In the genomic region with DNA sequence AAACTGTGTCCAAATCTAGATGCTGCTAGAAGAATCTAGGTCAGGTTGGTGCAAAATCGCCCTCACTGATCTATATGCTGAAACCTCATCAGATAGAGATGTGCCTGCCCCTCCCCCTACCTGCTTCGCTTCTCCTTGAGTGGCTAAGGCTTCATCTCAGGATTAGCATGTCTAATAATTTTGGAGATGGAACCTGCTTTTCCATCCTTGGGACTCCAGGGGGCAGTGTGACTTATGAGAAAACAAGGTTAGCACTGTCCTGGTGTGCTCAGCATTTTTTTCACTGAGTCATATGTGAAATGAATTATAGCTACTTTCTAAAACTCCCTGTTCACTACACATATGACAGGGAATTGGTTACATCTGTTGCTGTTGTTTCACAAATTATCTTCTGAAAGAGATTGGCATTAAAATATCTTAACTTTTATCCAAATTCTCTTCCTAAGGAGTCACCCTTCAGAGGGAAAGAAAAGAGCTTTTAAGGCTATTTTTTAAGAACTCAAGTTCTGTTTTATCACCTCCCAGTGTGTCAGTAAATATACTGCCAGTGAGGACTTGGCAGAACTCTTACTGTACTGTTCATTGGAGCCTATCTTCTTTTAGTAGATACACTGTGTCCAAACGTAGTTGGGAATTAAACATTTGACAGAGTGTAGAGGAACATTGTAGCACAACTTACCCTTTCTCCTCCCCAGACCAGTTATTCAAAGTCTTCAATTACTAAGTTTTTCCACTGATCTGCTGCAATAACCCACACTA, we compare ENCODE assay signal across 9 mouse cellular contexts.
DNase-seq lines count a peak whose midpoint lies in the region; ATAC-seq lines count a peak whose summit lies in the region.
"Had no signal": no experiment of that assay in that cellular context is flagged by ENCODE, and none has a peak within 500 bp of the region (broad histone marks: within the 10 kb centered on the region; RNA-seq: fewer than 3 reads in every experiment).

No protein-coding gene starts in this region.

- no peak overlapping the region for H3K4me3 ChIP-seq in neural tube, embryonic 15.5 days (replicated peaks)
- H3K4me3 ChIP-seq in intestine, embryonic 16.5 days (ENCODE audit: low read length), result no peak overlapping the region
- no peak overlapping the region for H3K4me3 ChIP-seq in midbrain, embryonic 13.5 days (replicated peaks)

- 39% methylated on average over 3 of the region's 3 CpGs for WGBS in neural tube, embryonic 15.5 days
- 47% methylated on average over 3 of the region's 3 CpGs for WGBS in intestine, embryonic 16.5 days
- WGBS in midbrain, embryonic 13.5 days, result 46% methylated on average over 3 of the region's 3 CpGs

- H3K9me3 ChIP-seq in neural tube, embryonic 15.5 days (replicated peaks), result no peaks in the 10 kb centered on the region
- no peaks in the 10 kb centered on the region for H3K9me3 ChIP-seq in intestine, embryonic 16.5 days (ENCODE audit: control insufficient read depth, low read length)
- no peaks in the 10 kb centered on the region for H3K9me3 ChIP-seq in midbrain, embryonic 13.5 days

- H3K27me3 ChIP-seq in neural tube, embryonic 15.5 days (replicated peaks), result no peaks in the 10 kb centered on the region
- no peaks in the 10 kb centered on the region for H3K27me3 ChIP-seq in intestine, embryonic 16.5 days (replicated peaks; ENCODE audit: control insufficient read depth, insufficient read depth, low read length)
- H3K27me3 ChIP-seq in midbrain, embryonic 13.5 days, result no peaks in the 10 kb centered on the region

- H3K9ac ChIP-seq in neural tube, embryonic 15.5 days (replicated peaks), result no peak overlapping the region
- no peak overlapping the region for H3K9ac ChIP-seq in intestine, embryonic 16.5 days (ENCODE audit: low read depth, low read length)
- no peak overlapping the region for H3K9ac ChIP-seq in midbrain, embryonic 13.5 days (replicated peaks)

- no peak for ATAC-seq in neural tube, embryonic 15.5 days (ENCODE audit: low FRiP score)
- peak; percentile 50 for ATAC-seq in intestine, embryonic 16.5 days
- peak; percentile 56; the same call in 1 of the 2 replicates for ATAC-seq in midbrain, embryonic 13.5 days
- no peak for ATAC-seq in CD4-positive, CD25-positive, alpha-beta regulatory T cell, adult 4 months

- peak; percentile 29 for DNase-seq in neural tube, embryonic 10.5 days (ENCODE audit: extremely low spot score, low spot score)
- peak; percentile 37 for DNase-seq in cerebellum, adult 9-10 months
- peak; percentile 18 to 33 for DNase-seq in frontal cortex, postnatal 25 days (ENCODE audit: low spot score in 2 of 2)
- peak; percentile 31 to 45 for DNase-seq in left cerebral cortex, adult 18-20 months (ENCODE audit: low spot score in 2 of 2)

- no peak overlapping the region for H3K27ac ChIP-seq in neural tube, embryonic 15.5 days (replicated peaks)
- H3K27ac ChIP-seq in intestine, embryonic 16.5 days (ENCODE audit: low read length), result no peak overlapping the region
- no peak overlapping the region for H3K27ac ChIP-seq in midbrain, embryonic 13.5 days

- no peak overlapping the region for H3K4me2 ChIP-seq in neural tube, embryonic 15.5 days
- H3K4me2 ChIP-seq in intestine, embryonic 16.5 days (ENCODE audit: low read depth, low read length), result no peak overlapping the region
- H3K4me2 ChIP-seq in midbrain, embryonic 13.5 days (replicated peaks), result no peak overlapping the region

- H3K36me3 ChIP-seq in neural tube, embryonic 15.5 days, result no peaks in the 10 kb centered on the region
- H3K36me3 ChIP-seq in intestine, embryonic 16.5 days (ENCODE audit: control insufficient read depth, insufficient read depth, low read length), result no peaks in the 10 kb centered on the region
- no peaks in the 10 kb centered on the region for H3K36me3 ChIP-seq in midbrain, embryonic 13.5 days
- H3K36me3 ChIP-seq: G1E had no signal

- 0 out of 2 replicates have a peak, but pooled peaks cover 3% of the 10 kb centered on the region for H3K4me1 ChIP-seq in neural tube, embryonic 15.5 days
- H3K4me1 ChIP-seq in intestine, embryonic 16.5 days (ENCODE audit: control insufficient read depth, insufficient read depth, low read length), result 0 out of 2 replicates have a peak, but pooled peaks cover 2% of the 10 kb centered on the region
- no peaks in the 10 kb centered on the region for H3K4me1 ChIP-seq in midbrain, embryonic 13.5 days (replicated peaks)

Comparison
In these comparisons a context has a peak if more than half of its experiments do, and no peak if none do; other contexts are left out.
1. ATAC-seq: peak in intestine, embryonic 16.5 days (single experiment) and midbrain, embryonic 13.5 days (single experiment); none in neural tube, embryonic 15.5 days (single experiment) and CD4-positive, CD25-positive, alpha-beta regulatory T cell, adult 4 months (single experiment).
2. Peak in every context shown above with its lines, with median percentiles within 50 percentile points of each other: DNase-seq.